Mouse (Mus musculus) hindbrain, postnatal 0 days (tissue): ENCODE results near the gene St6gal1. TPM values are rescaled to one million over a fixed set of nuclear protein-coding genes. Genes with fewer than 3 reads are reported as not detected.
"Not testable (repeated sequence)": the region's sequence is repeated elsewhere in the genome, so short reads cannot be mapped to it uniquely, and the experiment has no call there.

Experiments
- ATAC-seq: fragments of 200-750 bp; cut with Nextera tagmentation; 2 replicates; pipeline ENCODE4 v1.8.0; 2017; ENCODE audit warnings: mild to moderate bottlenecking, moderate TSS enrichment, moderate library complexity
- DNase-seq: peaks from one replicate; pipeline ENCODE4 v3.0.0-alpha.2; 2015; ENCODE audit warnings: low spot score
- H3K27ac ChIP-seq: fragments of 300-500 bp; sonication (generic); 2 replicates; pipeline ENCODE4 v1.5.1; 2014; ENCODE audit warnings: mild to moderate bottlenecking
- H3K27me3 ChIP-seq: fragments of 300-500 bp; sonication (generic); 2 replicates; pipeline ENCODE4 v1.6.1; 2014; ENCODE audit warnings: low read length, mixed read lengths; ENCODE audit not compliant: insufficient read depth
- H3K36me3 ChIP-seq: fragments of 300-500 bp; sonication (generic); 2 replicates; pipeline ENCODE4 v1.6.1; 2014; ENCODE audit warnings: low read length, mixed read lengths; ENCODE audit not compliant: insufficient read depth
- H3K4me1 ChIP-seq: fragments of 300-500 bp; sonication (generic); 2 replicates; pipeline ENCODE4 v1.6.1; 2014; ENCODE audit warnings: antibody characterized with exemption, low read length, mixed read lengths; ENCODE audit not compliant: insufficient read depth
- H3K4me2 ChIP-seq: fragments of 300-500 bp; sonication (generic); 2 replicates; pipeline ENCODE4 v1.6.1; 2014; ENCODE audit warnings: low read depth, mild to moderate bottlenecking, low read length, moderate library complexity, mixed read lengths
- H3K4me3 ChIP-seq: fragments of 300-500 bp; sonication (generic); 2 replicates; pipeline ENCODE4 v1.5.1; 2014; ENCODE audit warnings: low read length
- H3K9ac ChIP-seq: fragments of 300-500 bp; sonication (generic); replicated peaks from 2 replicates; pipeline ENCODE4 v1.6.1; 2014; ENCODE audit warnings: mild to moderate bottlenecking, low read length, moderate library complexity, mixed read lengths
- H3K9me3 ChIP-seq: fragments of 300-500 bp; sonication (generic); 2 replicates; pipeline ENCODE4 v1.6.1; 2016; ENCODE audit warnings: low read length, mixed read lengths
- CTCF ChIP-seq: IDR thresholded peaks from 2 replicates; pipeline ENCODE4 v1.5.1; 2016; ENCODE audit warnings: antibody characterized with exemption, control low read depth, low read depth
- WGBS: fragments of 180-500 bp; shearing (Covaris S2); extraction: QIAGEN DNeasy Blood & Tissue Kit; methylation state at CpG from one replicate; pipeline ENCODE4 v1.1.7; 2014; 5-methylcytosine and 5-hydroxymethylcytosine counted together
- polyA plus RNA-seq: library from polyadenylated mRNA; unstranded; fragments of >200 nt; fragmentation: Nextera tagmentation; extraction: Ambion mirVana; gene quantifications from 2 replicates; pipeline ENCODE4 v1.2.1, GENCODE M21; 2015
- total RNA-seq: library from RNA; depleted of rRNA; stranded (reverse); fragments of >200 nt; gene quantifications from 2 replicates; pipeline ENCODE4 v1.2.3, GENCODE M21; 2014; rRNA removed

St6gal1 gene
- 23.9 and 39.9 TPM in 2 replicates for total RNA-seq
- 10.4 and 11.6 TPM in 2 replicates for polyA plus RNA-seq

GRCm38 (mm10) chr16:23224671-23225068 is at the start of gene St6gal1:
Gene St6gal1 (plus strand): TSS chr16:23224740.
- DNase-seq (peak; percentile 82), ATAC-seq (peak; percentile 75)
- Histone ChIP-seq H3K4me3 (peak within 1 kb of the TSS; percentile 62), H3K9me3 (no peaks in the 10 kb centered on the region), H3K36me3 (no peaks in the 10 kb centered on the region), H3K27ac (peak within 1 kb of the TSS; percentile 59), H3K27me3 (no peaks in the 10 kb centered on the region), H3K9ac (peak within 1 kb of the TSS; percentile 67), H3K4me1 (no peaks in the 10 kb centered on the region; the same call in 1 of the 2 replicates), H3K4me2 (peak within 1 kb of the TSS; percentile 96)
- peak; percentile 77 for TF ChIP-seq CTCF
- under 1% methylated on average over 20 of the region's 20 CpGs for WGBS

GRCm38 (mm10) chr16:23174855-23175254 is 49.7 kb upstream of the St6gal1 start:
- Histone ChIP-seq H3K4me2 (no peak overlapping the region), H3K4me1 (no peaks in the 10 kb centered on the region), H3K27me3 (no peaks in the 10 kb centered on the region), H3K9ac (no peak overlapping the region), H3K4me3 (no peak overlapping the region), H3K9me3 (0 out of 2 replicates have a peak, but pooled peaks cover 3% of the 10 kb centered on the region), H3K36me3 (no peaks in the 10 kb centered on the region), H3K27ac (no peak overlapping the region)
- 93% methylated on average over 5 of the region's 5 CpGs for WGBS
- TF ChIP-seq CTCF: no peak
- ATAC-seq (no peak), DNase-seq (no peak)

GRCm38 (mm10) chr16:23175956-23176355 is 48.6 kb upstream of the St6gal1 start:
- ATAC-seq (no peak), DNase-seq (no peak)
- Histone ChIP-seq H3K4me1 (no peaks in the 10 kb centered on the region), H3K4me2 (no peak overlapping the region), H3K27me3 (no peaks in the 10 kb centered on the region), H3K27ac (no peak overlapping the region), H3K4me3 (no peak overlapping the region), H3K36me3 (no peaks in the 10 kb centered on the region), H3K9ac (no peak overlapping the region), H3K9me3 (0 out of 2 replicates have a peak, but pooled peaks cover 3% of the 10 kb centered on the region)
- TF ChIP-seq CTCF: no peak
- 65% methylated on average over 3 of the region's 3 CpGs for WGBS

- H3K4me3 ChIP-seq: no peak overlapping the region
- WGBS: 96% methylated on average over 2 of the region's 2 CpGs
- H3K4me2 ChIP-seq: no peak overlapping the region
- no peak overlapping the region for H3K27ac ChIP-seq
- H3K9me3 ChIP-seq: 0 out of 2 replicates have a peak, but pooled peaks cover under 1% of the 10 kb centered on the region
- H3K36me3 ChIP-seq: no peaks in the 10 kb centered on the region
- H3K9ac ChIP-seq: no peak overlapping the region
- H3K27me3 ChIP-seq: no peaks in the 10 kb centered on the region
- no peak for TF ChIP-seq CTCF
- H3K4me1 ChIP-seq: no peaks in the 10 kb centered on the region
- no peak for ATAC-seq
- no peak for DNase-seq
These were observed 46.7 kb upstream of the St6gal1 start for GRCm38 (mm10) chr16:23177856-23178255.

GRCm38 (mm10) chr16:23178796-23179195 is 45.7 kb upstream of the St6gal1 start:
- H3K9me3 ChIP-seq: no peaks in the 10 kb centered on the region
- DNase-seq (no peak), ATAC-seq (no peak)
- no peak overlapping the region for H3K27ac ChIP-seq
- no peak overlapping the region for H3K4me2 ChIP-seq
- TF ChIP-seq CTCF: no peak
- H3K36me3 ChIP-seq: no peaks in the 10 kb centered on the region
- no peak overlapping the region for H3K9ac ChIP-seq
- H3K4me1 ChIP-seq: no peaks in the 10 kb centered on the region
- 95% methylated on average over 5 of the region's 5 CpGs for WGBS
- no peak overlapping the region for H3K4me3 ChIP-seq
- no peaks in the 10 kb centered on the region for H3K27me3 ChIP-seq

- H3K27me3 ChIP-seq, H3K36me3 ChIP-seq, H3K27ac ChIP-seq, H3K9ac ChIP-seq, H3K4me3 ChIP-seq, H3K4me2 ChIP-seq, H3K9me3 ChIP-seq, DNase-seq, H3K4me1 ChIP-seq, ATAC-seq: not testable (repeated sequence)
- 93% methylated on average over 18 of the region's 18 CpGs for WGBS
These were observed 45.1 kb upstream of the St6gal1 start for GRCm38 (mm10) chr16:23179436-23179835.

GRCm38 (mm10) chr16:23181054-23181453 is 43.5 kb upstream of the St6gal1 start:
- DNase-seq: no peak
- Histone ChIP-seq H3K4me3 (no peak overlapping the region), H3K4me2 (no peak overlapping the region), H3K27me3 (no peaks in the 10 kb centered on the region), H3K9me3 (no peaks in the 10 kb centered on the region), H3K36me3 (no peaks in the 10 kb centered on the region), H3K4me1 (no peaks in the 10 kb centered on the region), H3K9ac (no peak overlapping the region), H3K27ac (no peak overlapping the region)
- 86% methylated on average over 4 of the region's 4 CpGs for WGBS
- ATAC-seq: no peak
- no peak for TF ChIP-seq CTCF
